Mouse (Mus musculus): Measurements from ENCODE around the gene Olfr1222.
"Not testable (repeated sequence)": the region's sequence is repeated elsewhere in the genome, so short reads cannot be mapped to it uniquely, and the experiment has no call there.

Gene Olfr1222

GRCm38 (mm10) chr2:89132954-89133353, at the start of gene Olfr1222:
Gene Olfr1222 (minus strand): TSS chr2:89133054.
- no peak for DNase-seq (ENCODE audit: low spot score)

GRCm38 (mm10) chr2:89174569-89174968, 41.7 kb upstream of the Olfr1222 start, which contains the start of gene Olfr1225:
Gene Olfr1225 (minus strand): TSS chr2:89174669.
- DNase-seq (ENCODE audit: low spot score), result no peak

- not testable (repeated sequence) for DNase-seq (ENCODE audit: low spot score)
Measured at GRCm38 (mm10) chr2:89164711-89165110, 31.9 kb upstream of the Olfr1222 start.

- DNase-seq (ENCODE audit: low spot score), result not testable (repeated sequence)
Measured at GRCm38 (mm10) chr2:89163991-89164390, 31.1 kb upstream of the Olfr1222 start, which contains the start of gene Olfr1224-ps1. Gene Olfr1224-ps1 (minus strand): TSS chr2:89164091.

GRCm38 (mm10) chr2:89151460-89151859, 18.6 kb upstream of the Olfr1222 start, which contains the start of gene Olfr1223:
Gene Olfr1223 (minus strand): TSS chr2:89151560.
- DNase-seq (ENCODE audit: low spot score), result no peak

- no peak for DNase-seq (ENCODE audit: low spot score)
Measured at GRCm38 (mm10) chr2:89117183-89117582, 15.7 kb downstream of the Olfr1222 start, which contains the start of gene Olfr1221. Gene Olfr1221 (minus strand): TSS chr2:89117283.

GRCm38 (mm10) chr2:89106735-89107134, 26.1 kb downstream of the Olfr1222 start, which contains the start of gene Olfr1220:
Gene Olfr1220 (minus strand): TSS chr2:89106835.
- DNase-seq (ENCODE audit: low spot score), result no peak

GRCm38 (mm10) chr2:89105651-89106050, 27.2 kb downstream of the Olfr1222 start:
- no peak for DNase-seq (ENCODE audit: low spot score)

- DNase-seq (ENCODE audit: low spot score), result no peak
Measured at GRCm38 (mm10) chr2:89093848-89094247, 39.0 kb downstream of the Olfr1222 start.

- DNase-seq (ENCODE audit: low spot score), result no peak
Measured at GRCm38 (mm10) chr2:89083413-89083812, 49.4 kb downstream of the Olfr1222 start, which contains the start of gene Olfr1219. Gene Olfr1219 (minus strand): TSS chr2:89083513.

- DNase-seq (ENCODE audit: low spot score), result no peak
Measured at GRCm38 (mm10) chr2:89081487-89081886, 51.4 kb downstream of the Olfr1222 start.
